Mouse (Mus musculus) T-helper 1 cell (primary cell): ENCODE data around the gene Mettl8.

Experiments
- in situ Hi-C: fragments of 300-600 bp; cut with MboI, MseI; formaldehyde crosslinking; loops from one replicate; pipeline ENCODE4 v1.15.1; 2025; ENCODE audit warnings: high pct_unique_total_duplicates

Mettl8 gene

GRCm38 (mm10) chr2:71055300-71056114 lies at the start of gene Mettl8, which contains the start of gene Dcaf17:
TSS of gene Mettl8 (minus strand) at chr2:71055583.
TSS of gene Dcaf17 (plus strand) at chr2:71055328.
- in situ Hi-C loops, result no loop called here

DNA sequence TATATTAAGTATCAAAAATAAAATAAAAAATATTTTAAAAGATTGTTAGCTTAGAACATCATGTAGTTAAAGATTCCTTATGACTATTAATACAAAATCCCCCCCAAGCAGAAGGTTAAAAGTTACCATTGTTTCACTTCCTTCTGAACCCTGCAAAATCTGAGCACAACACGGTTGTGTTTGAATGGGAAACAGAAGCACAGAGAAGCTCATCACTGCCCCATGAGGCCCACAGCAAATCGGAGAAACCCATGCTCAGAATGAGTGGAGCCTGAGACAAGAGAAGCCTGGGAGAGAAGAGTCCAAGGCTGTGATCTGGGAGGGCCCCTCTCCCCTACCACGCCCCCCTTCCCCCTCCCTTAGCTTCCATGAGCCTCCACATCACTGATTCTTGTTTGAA lies 49.3 kb upstream of the Mettl8 start:
- in situ Hi-C loops, result loop anchor here (5.0 kb wide), 1 partner anchor 62 kb away; no protein-coding TSS in a partner anchor

DNA sequence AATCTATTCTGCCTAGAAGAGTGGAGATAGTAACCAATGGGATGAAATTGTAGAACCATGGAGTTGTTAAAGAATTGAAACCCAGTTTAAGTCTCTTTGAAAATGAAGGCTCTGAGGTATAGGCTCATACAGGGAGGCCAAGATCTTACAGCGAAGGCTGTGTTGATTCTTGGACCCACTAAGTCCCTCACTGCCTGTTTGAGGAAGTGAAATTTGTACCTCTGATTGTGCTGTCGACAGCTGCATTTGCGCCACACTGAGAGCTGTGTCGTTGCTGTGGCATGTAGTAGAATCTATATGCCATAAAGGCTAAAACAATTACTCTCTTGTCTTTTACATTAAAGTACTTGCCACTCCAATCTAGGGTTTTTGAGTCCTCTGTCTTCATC lies 47.9 kb upstream of the Mettl8 start:
- in situ Hi-C loops, result loop anchor here (5.0 kb wide), 1 partner anchor 61 kb away; no protein-coding TSS in a partner anchor

GRCm38 (mm10) chr2:71102621-71103291 lies 47.4 kb upstream of the Mettl8 start:
- in situ Hi-C loops, result loop anchor here (5.0 kb wide), 1 partner anchor 60 kb away; no protein-coding TSS in a partner anchor

- in situ Hi-C loops, result no loop called here
Observed at GRCm38 (mm10) chr2:71096170-71096569, 40.8 kb upstream of the Mettl8 start.

DNA sequence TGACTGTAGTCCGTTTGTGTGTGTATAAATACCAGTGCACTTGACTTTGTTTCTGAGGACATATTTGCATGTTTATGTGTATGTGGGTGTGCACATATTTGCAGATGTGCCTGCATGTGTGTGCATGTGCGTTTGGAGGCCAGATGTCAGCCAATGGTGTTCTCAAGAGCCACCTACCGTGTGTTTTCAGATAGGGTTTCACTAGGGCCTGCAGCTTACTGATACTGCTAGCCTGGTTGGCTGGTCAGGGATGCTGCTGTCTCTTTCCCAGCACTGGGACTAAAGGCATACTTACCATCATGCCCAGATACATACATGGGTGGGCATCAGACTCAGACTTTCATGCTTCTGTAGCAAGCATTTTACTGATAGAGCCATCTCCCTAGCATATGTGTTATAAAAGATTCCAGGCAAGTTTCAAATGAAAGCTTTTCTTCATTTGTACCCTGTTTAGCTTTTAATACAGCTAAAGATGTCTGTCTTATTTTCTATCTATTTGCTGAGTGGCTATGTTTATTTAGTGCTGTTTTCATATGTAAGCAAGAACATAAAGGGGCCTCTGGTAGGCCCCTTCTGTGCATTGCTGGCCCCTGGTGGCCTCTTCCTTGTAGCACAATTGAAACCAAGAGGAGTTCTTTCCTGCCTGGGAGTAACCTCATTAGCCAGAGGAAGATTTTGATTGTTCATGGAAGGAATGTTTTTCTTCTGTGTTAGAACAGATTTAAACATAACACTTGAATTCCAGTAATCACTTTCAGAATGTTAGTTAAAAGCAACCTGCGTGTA lies 35.5 kb upstream of the Mettl8 start:
- in situ Hi-C loops, result no loop called here

GRCm38 (mm10) chr2:71089766-71090165 lies 34.4 kb upstream of the Mettl8 start:
- in situ Hi-C loops, result no loop called here

DNA sequence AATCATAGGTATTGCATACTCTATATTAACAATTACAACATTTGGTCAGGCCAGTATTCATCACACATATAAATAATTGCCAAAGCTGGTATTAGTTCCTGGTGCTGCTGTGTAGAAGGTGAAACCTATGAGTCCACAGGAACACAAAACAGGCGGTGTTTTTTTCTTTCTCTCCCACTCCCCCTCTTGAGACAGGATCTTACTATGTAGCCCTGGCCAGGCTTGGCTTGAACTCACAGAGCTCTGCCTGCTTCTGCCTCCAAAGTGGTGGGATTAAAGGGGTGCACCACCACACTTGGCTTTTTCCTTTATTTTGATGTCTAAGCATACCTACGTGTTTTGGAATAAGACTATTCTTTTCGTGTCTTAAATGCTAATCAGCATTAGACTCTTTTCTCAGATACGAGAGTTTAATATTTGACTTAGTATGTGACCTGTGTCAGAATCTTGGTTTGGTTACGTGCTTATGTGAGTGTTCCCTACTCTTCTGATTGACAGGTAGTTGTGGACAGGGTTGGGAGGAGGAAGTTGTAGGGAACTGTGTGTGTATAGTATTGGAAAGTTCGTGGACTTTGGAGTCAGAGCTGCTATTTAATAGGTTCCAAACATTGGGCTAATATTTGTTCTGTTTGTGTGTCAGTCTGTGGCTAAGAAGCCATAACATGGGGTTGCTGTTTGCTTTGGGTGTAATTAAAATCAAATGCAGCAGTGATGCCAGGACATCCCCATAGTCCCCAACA lies 28.2 kb upstream of the Mettl8 start:
- in situ Hi-C loops, result no loop called here

- in situ Hi-C loops, result no loop called here
Observed at GRCm38 (mm10) chr2:71082416-71082815, 27.0 kb upstream of the Mettl8 start.

DNA sequence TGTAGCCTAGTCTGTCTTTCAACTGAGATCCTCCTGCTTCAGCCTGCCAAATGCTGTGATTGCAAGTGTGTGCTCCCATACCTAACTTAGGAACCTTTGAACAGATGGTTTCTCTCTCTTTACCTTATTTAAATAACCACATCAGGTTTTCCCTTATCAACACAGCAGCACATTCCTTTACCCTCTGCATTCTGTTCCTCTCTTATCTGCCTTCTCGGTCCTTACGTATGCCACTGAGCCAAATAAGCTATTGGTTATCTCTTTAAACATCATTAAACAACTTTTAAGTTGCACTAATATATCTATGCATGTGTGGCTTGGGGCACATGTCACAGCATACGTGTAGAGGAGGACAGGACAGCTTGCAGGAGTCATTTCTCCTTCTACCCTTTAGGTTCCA lies 18.4 kb upstream of the Mettl8 start:
- in situ Hi-C loops, result no loop called here

DNA sequence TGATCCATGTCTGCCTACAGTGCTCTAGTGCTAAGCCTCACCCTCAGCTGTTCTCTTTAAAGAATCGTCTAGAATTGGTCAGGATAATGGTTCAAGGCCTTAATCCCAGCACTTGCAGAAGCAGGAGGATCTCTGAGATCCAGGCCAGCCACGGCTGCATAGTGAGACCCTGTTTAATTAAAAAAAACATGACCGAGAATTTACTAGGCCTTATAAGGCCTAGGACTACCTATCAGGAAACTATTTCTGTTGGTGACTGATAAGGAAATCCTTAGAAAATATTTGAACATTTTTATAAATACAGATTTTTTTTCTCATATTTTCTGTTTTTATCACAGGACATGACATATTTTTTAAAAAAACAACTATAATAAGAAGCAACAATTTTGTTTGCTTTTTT lies 17.9 kb upstream of the Mettl8 start:
- in situ Hi-C loops, result no loop called here

DNA sequence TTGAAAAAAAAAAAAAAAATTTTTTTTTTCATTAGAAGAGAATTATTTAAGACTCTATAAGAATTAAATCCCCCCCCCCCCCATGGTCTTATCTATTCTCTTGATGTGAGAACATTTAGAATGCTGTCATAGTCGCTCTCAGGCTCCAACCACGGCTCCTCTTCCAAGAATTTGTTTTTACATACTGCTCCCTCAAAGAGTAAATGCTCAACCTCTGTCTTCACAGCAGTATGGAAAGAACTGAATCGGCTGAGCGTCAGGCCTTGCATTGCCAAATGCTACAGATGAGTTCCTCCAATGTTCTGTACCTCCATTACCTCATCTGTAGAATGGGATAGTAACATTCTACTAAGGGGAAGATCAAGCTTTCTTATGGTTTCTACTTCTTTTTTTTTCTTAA lies 16.2 kb upstream of the Mettl8 start:
- in situ Hi-C loops, result no loop called here

DNA sequence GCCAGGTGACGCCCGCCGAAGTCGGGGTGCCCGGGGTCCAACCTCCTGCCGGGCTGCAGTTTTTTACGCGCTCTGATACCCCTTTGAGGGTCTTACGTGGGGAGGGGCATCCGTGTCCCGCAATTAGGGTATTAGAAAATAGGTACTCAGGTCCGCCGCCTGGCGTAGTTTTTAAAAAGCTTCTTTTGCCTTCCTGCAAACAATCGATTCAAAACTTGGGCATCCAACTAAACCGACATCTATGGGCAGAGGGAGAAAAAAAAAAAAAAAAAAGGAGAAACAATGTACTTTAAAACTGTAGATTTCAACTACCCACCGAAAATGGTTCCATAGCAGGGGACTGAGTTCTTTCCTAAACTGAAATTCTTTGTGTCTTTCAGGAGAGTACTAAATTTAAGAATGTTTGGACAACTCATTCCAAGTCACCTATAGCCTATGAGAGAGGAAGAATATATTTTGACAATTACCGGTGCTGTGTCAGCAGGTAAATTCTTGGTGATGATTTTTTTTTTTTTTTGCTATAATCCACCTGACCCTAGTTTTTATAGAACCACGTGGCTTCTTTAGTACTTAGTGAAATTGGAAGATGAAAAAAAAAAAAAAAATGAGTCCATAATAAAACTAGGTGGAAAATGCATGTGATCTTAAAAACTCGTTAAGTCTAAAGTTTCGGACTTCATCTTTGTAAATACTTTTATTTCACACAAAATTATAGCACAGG lies 892 bp upstream of the Mettl8 start:
- in situ Hi-C loops, result no loop called here

GRCm38 (mm10) chr2:71054716-71055115 lies 667 bp downstream of the Mettl8 start:
- in situ Hi-C loops, result no loop called here

- in situ Hi-C loops, result no loop called here
Observed at GRCm38 (mm10) chr2:71050511-71050910, 4.9 kb downstream of the Mettl8 start.

GRCm38 (mm10) chr2:71048896-71049295 lies 6.5 kb downstream of the Mettl8 start:
- in situ Hi-C loops, result no loop called here

GRCm38 (mm10) chr2:71046751-71047320 lies 8.5 kb downstream of the Mettl8 start:
- in situ Hi-C loops, result no loop called here

DNA sequence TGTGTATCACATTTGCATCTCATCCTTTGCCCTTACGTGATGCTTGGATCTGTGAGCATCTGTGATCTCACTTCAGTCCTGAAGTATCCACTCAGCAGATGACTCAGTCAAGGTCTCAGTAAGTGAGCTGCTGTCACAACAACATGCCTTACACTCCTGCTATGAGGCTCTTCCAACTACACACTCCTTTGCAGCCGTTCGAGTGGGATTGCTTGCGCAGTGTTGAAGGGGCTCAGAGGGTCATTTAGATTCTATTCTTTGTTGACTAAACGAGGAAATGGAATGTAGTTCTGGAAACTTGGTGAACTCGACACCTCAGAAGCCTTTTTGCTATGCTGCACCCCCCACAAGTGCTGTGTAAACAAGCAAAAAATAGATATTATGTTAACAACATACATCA lies 9.2 kb downstream of the Mettl8 start:
- in situ Hi-C loops, result no loop called here

GRCm38 (mm10) chr2:71039522-71040121 lies 15.8 kb downstream of the Mettl8 start:
- in situ Hi-C loops, result loop anchor here (5.0 kb wide), 1 partner anchor 63 kb away; no protein-coding TSS in a partner anchor

- in situ Hi-C loops, result no loop called here
Observed at GRCm38 (mm10) chr2:71037447-71037846, 17.9 kb downstream of the Mettl8 start.
